Mouse (Mus musculus) forebrain, embryonic 12.5 days (tissue): ENCODE results near the gene Il10. TPM values are rescaled to one million over a fixed set of nuclear protein-coding genes. Genes with fewer than 3 reads are reported as not detected.

Source experiments
- ATAC-seq: fragments of 200-750 bp; cut with Nextera tagmentation; 2 replicates; pipeline ENCODE4 v1.8.0; 2017; ENCODE audit warnings: moderate TSS enrichment; ENCODE audit not compliant: low FRiP score
- H3K27ac ChIP-seq: fragments of 300-500 bp; sonication (generic); 2 replicates; pipeline ENCODE4 v1.5.1; 2016; ENCODE audit warnings: mild to moderate bottlenecking
- H3K27me3 ChIP-seq: fragments of 300-500 bp; sonication (generic); 2 replicates; pipeline ENCODE4 v1.6.1; 2016; ENCODE audit warnings: mild to moderate bottlenecking
- H3K36me3 ChIP-seq: fragments of 300-500 bp; sonication (generic); replicated peaks from 2 replicates; pipeline ENCODE4 v1.6.1; 2016; ENCODE audit warnings: mild to moderate bottlenecking
- H3K4me1 ChIP-seq: fragments of 300-500 bp; sonication (generic); 2 replicates; pipeline ENCODE4 v1.6.1; 2016
- H3K4me2 ChIP-seq: fragments of 300-500 bp; sonication (generic); 2 replicates; pipeline ENCODE4 v1.6.1; 2016; ENCODE audit warnings: mild to moderate bottlenecking, moderate library complexity
- H3K4me3 ChIP-seq: fragments of 300-500 bp; sonication (generic); replicated peaks from 2 replicates; pipeline ENCODE4 v1.5.1; 2016; ENCODE audit warnings: mild to moderate bottlenecking
- H3K9ac ChIP-seq: fragments of 300-500 bp; sonication (generic); 2 replicates; pipeline ENCODE4 v1.6.1; 2016; ENCODE audit warnings: mild to moderate bottlenecking
- H3K9me3 ChIP-seq: fragments of 300-500 bp; sonication (generic); 2 replicates; pipeline ENCODE4 v1.6.1; 2016
- WGBS: fragments of 180-500 bp; shearing (Covaris S2); methylation state at CpG from one replicate; pipeline ENCODE4 v1.1.7; 2016; 5-methylcytosine and 5-hydroxymethylcytosine counted together
- polyA plus RNA-seq: library from polyadenylated mRNA; unstranded; fragments of >200 nt; fragmentation: Nextera tagmentation; extraction: Ambion mirVana; gene quantifications from 2 replicates; pipeline ENCODE4 v1.2.1, GENCODE M21; 2016

Il10 gene
- polyA plus RNA-seq, 1 experiment from 2014 or later = not detected

- 95% methylated on average over 3 of the region's 3 CpGs for WGBS
- ATAC-seq = no peak
- H3K36me3 ChIP-seq = no peaks in the 10 kb centered on the region
- no peaks in the 10 kb centered on the region for H3K9me3 ChIP-seq
- no peak overlapping the region for H3K4me2 ChIP-seq
- H3K27me3 ChIP-seq = no peaks in the 10 kb centered on the region
- H3K4me1 ChIP-seq = no peaks in the 10 kb centered on the region
- H3K27ac ChIP-seq = no peak overlapping the region
- H3K9ac ChIP-seq = no peak overlapping the region
- H3K4me3 ChIP-seq = no peak overlapping the region
Measured at GRCm38 (mm10) chr1:131042721-131043120, 23.1 kb downstream of the Il10 start.

GRCm38 (mm10) chr1:131043636-131044035 is 24.0 kb downstream of the Il10 start:
- WGBS = 93% methylated on average over 4 of the region's 4 CpGs
- Histone ChIP-seq H3K36me3 (no peaks in the 10 kb centered on the region), H3K9ac (no peak overlapping the region), H3K27ac (no peak overlapping the region), H3K4me3 (no peak overlapping the region), H3K4me1 (no peaks in the 10 kb centered on the region), H3K4me2 (no peak overlapping the region), H3K9me3 (no peaks in the 10 kb centered on the region), H3K27me3 (no peaks in the 10 kb centered on the region)
- ATAC-seq = no peak

- WGBS = 88% methylated on average over 2 of the region's 2 CpGs
- ATAC-seq = no peak
- H3K27me3 ChIP-seq = no peaks in the 10 kb centered on the region
Measured at GRCm38 (mm10) chr1:131045723-131046355, 26.2 kb downstream of the Il10 start.

GRCm38 (mm10) chr1:131046607-131047006 is 27.0 kb downstream of the Il10 start:
- Histone ChIP-seq H3K36me3 (no peaks in the 10 kb centered on the region), H3K9ac (no peak overlapping the region), H3K27me3 (no peaks in the 10 kb centered on the region), H3K4me3 (no peak overlapping the region), H3K4me2 (no peak overlapping the region), H3K9me3 (no peaks in the 10 kb centered on the region), H3K4me1 (peaks cover 8% of the 10 kb centered on the region; the same call in 1 of the 2 replicates), H3K27ac (no peak overlapping the region)
- ATAC-seq = no peak
- 89% methylated on average over 10 of the region's 10 CpGs for WGBS

More at GRCm38 (mm10) chr1:131045723-131046355, 26.2 kb downstream of the Il10 start:
- Histone ChIP-seq H3K27ac (no peak overlapping the region), H3K4me2 (no peak overlapping the region), H3K9ac (no peak overlapping the region), H3K9me3 (no peaks in the 10 kb centered on the region), H3K4me3 (no peak overlapping the region), H3K36me3 (no peaks in the 10 kb centered on the region), H3K4me1 (no peaks in the 10 kb centered on the region)

- Histone ChIP-seq H3K27ac (no peak overlapping the region), H3K4me2 (no peak overlapping the region), H3K9ac (no peak overlapping the region), H3K9me3 (no peaks in the 10 kb centered on the region), H3K4me3 (no peak overlapping the region), H3K27me3 (no peaks in the 10 kb centered on the region), H3K4me1 (peaks cover 13% of the 10 kb centered on the region), H3K36me3 (peaks cover 9% of the 10 kb centered on the region)
- 87% methylated on average over 6 of the region's 6 CpGs for WGBS
- no peak for ATAC-seq
Measured at GRCm38 (mm10) chr1:131048121-131048863, 28.6 kb downstream of the Il10 start.

GRCm38 (mm10) chr1:131048946-131049345 is 29.3 kb downstream of the Il10 start:
- no peak overlapping the region for H3K4me3 ChIP-seq
- H3K4me1 ChIP-seq = peaks cover 19% of the 10 kb centered on the region
- peaks cover 9% of the 10 kb centered on the region for H3K36me3 ChIP-seq
- H3K9me3 ChIP-seq = no peaks in the 10 kb centered on the region
- H3K27ac ChIP-seq = no peak overlapping the region
- 93% methylated on average over 8 of the region's 8 CpGs for WGBS
- no peak for ATAC-seq
- H3K9ac ChIP-seq = no peak overlapping the region
- H3K4me2 ChIP-seq = no peak overlapping the region
- no peaks in the 10 kb centered on the region for H3K27me3 ChIP-seq

- H3K4me3 ChIP-seq = no peak overlapping the region
- H3K9ac ChIP-seq = no peak overlapping the region
- H3K27ac ChIP-seq = no peak overlapping the region
- no peak overlapping the region for H3K4me2 ChIP-seq
- peaks cover 19% of the 10 kb centered on the region for H3K4me1 ChIP-seq
- ATAC-seq = no peak
- H3K36me3 ChIP-seq = peaks cover 13% of the 10 kb centered on the region
- 92% methylated on average over 5 of the region's 5 CpGs for WGBS
- H3K27me3 ChIP-seq = no peaks in the 10 kb centered on the region
- no peaks in the 10 kb centered on the region for H3K9me3 ChIP-seq
Measured at GRCm38 (mm10) chr1:131049361-131049806, 29.7 kb downstream of the Il10 start.

- H3K4me1 ChIP-seq = peaks cover 19% of the 10 kb centered on the region
- H3K4me2 ChIP-seq = no peak overlapping the region
- no peaks in the 10 kb centered on the region for H3K9me3 ChIP-seq
- H3K4me3 ChIP-seq = no peak overlapping the region
- H3K9ac ChIP-seq = no peak overlapping the region
- 95% methylated on average over 5 of the region's 5 CpGs for WGBS
- peaks cover 19% of the 10 kb centered on the region for H3K36me3 ChIP-seq
- H3K27me3 ChIP-seq = no peaks in the 10 kb centered on the region
- ATAC-seq = no peak
- H3K27ac ChIP-seq = no peak overlapping the region
Measured at GRCm38 (mm10) chr1:131050011-131050410, 30.4 kb downstream of the Il10 start.

GRCm38 (mm10) chr1:131050617-131051016 is 31.0 kb downstream of the Il10 start:
- 85% methylated on average over 5 of the region's 5 CpGs for WGBS
- Histone ChIP-seq H3K36me3 (peaks cover 25% of the 10 kb centered on the region), H3K4me2 (no peak overlapping the region), H3K4me1 (peaks cover 19% of the 10 kb centered on the region), H3K27me3 (no peaks in the 10 kb centered on the region), H3K4me3 (no peak overlapping the region), H3K27ac (no peak overlapping the region), H3K9ac (no peak overlapping the region), H3K9me3 (no peaks in the 10 kb centered on the region)
- ATAC-seq = no peak

- ATAC-seq = peak; percentile 37
- Histone ChIP-seq H3K4me2 (no peak overlapping the region), H3K27me3 (no peaks in the 10 kb centered on the region), H3K9me3 (no peaks in the 10 kb centered on the region), H3K4me3 (no peak overlapping the region), H3K9ac (no peak overlapping the region), H3K27ac (no peak overlapping the region; the same call in 1 of the 2 replicates), H3K36me3 (peaks cover 30% of the 10 kb centered on the region), H3K4me1 (peaks cover 19% of the 10 kb centered on the region)
- 48% methylated on average over 7 of the region's 7 CpGs for WGBS
Measured at GRCm38 (mm10) chr1:131051073-131051472, 31.4 kb downstream of the Il10 start.

GRCm38 (mm10) chr1:131053239-131053638 is 33.6 kb downstream of the Il10 start:
- WGBS = 2% methylated on average over 8 of the region's 8 CpGs
- Histone ChIP-seq H3K27ac (no peak overlapping the region), H3K4me2 (no peak overlapping the region), H3K9ac (no peak overlapping the region), H3K36me3 (peaks cover 48% of the 10 kb centered on the region), H3K9me3 (no peaks in the 10 kb centered on the region), H3K27me3 (no peaks in the 10 kb centered on the region), H3K4me1 (peaks cover 22% of the 10 kb centered on the region), H3K4me3 (no peak overlapping the region)
- ATAC-seq = peak; percentile 61

GRCm38 (mm10) chr1:131053656-131054055 is 34.0 kb downstream of the Il10 start:
- WGBS = 56% methylated on average over 4 of the region's 4 CpGs
- 0 out of 2 replicates have a peak, but pooled peaks have one; percentile 19 for ATAC-seq
- Histone ChIP-seq H3K9me3 (no peaks in the 10 kb centered on the region), H3K4me2 (no peak overlapping the region), H3K4me1 (peaks cover 26% of the 10 kb centered on the region), H3K27ac (no peak overlapping the region), H3K9ac (no peak overlapping the region), H3K36me3 (peaks cover 48% of the 10 kb centered on the region), H3K27me3 (no peaks in the 10 kb centered on the region), H3K4me3 (no peak overlapping the region)

GRCm38 (mm10) chr1:131054251-131054650 is 34.6 kb downstream of the Il10 start:
- WGBS = 89% methylated on average over 4 of the region's 4 CpGs

More at GRCm38 (mm10) chr1:131054251-131054650, 34.6 kb downstream of the Il10 start:
- no peak for ATAC-seq
- no peak overlapping the region for H3K27ac ChIP-seq
- no peak overlapping the region for H3K9ac ChIP-seq
- H3K36me3 ChIP-seq = peaks cover 48% of the 10 kb centered on the region
- H3K4me1 ChIP-seq = peaks cover 31% of the 10 kb centered on the region
- H3K27me3 ChIP-seq = no peaks in the 10 kb centered on the region
- H3K4me2 ChIP-seq = no peak overlapping the region
- no peaks in the 10 kb centered on the region for H3K9me3 ChIP-seq
- no peak overlapping the region for H3K4me3 ChIP-seq
